Mouse (Mus musculus): ENCODE measurements at regions not wholly inside any gene's neighbourhood (a gene's known extent, or its start where the extent isn't known, plus 50 kb on each side); places are given as distances from the start of the nearest gene placed in this dataset.

DNA sequence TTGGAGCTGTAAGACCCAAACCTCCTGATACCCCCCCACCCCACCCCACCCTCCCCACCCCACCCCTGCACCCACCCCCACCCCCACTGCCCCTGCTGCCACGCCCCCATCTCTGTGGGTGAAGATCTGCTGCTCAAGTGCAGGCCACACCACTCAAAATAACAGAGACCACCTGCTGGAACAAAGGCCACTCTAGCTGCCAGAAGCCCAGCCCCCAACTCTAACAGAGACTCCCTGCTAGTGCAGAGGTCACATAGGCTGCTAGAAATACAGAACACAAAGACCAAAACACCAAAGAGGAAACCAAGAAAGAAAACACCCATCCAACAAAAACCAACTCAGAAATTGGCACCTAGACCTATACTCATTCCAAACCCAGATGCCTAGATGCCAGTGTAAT is 58.9 kb downstream of the Olfr267 start:
- Histone ChIP-seq H3K4me3 (ENCODE audit: insufficient read depth, low read depth, low read length) (no peak overlapping the region), H3K4me1 (ENCODE audit: control insufficient read depth, insufficient read depth, insufficient read length, low read length) (no peaks in the 10 kb centered on the region)

DNA sequence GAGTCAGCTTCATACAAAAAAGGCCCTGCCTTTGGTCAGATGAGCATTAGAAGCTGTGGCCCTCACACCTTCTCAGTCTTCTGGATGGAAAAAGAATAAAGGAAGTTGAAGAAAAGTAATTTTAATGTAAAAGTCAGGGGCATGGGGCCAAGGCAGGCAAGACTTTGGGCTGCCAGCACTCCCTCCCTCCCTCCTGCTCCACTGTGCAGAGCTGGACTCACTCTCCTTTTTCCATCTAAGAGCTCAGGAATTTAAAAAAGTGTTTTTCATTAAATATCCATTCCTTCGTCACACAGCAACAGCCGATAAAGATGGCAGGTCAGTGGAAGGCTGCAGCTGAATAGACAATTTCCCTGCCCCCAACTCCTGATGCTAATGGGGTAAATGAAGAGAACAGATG is 61.1 kb downstream of the Olfr267 start:
- no peaks in the 10 kb centered on the region for H3K4me1 ChIP-seq (ENCODE audit: control insufficient read depth, insufficient read depth, insufficient read length, low read length)
- no peak overlapping the region for H3K27ac ChIP-seq (replicated peaks; ENCODE audit: low read depth, low read length)
- no peak overlapping the region for H3K4me3 ChIP-seq (ENCODE audit: insufficient read depth, low read depth, low read length)

More for the DNA sequence above, 58.9 kb downstream of the Olfr267 start:
- no peak overlapping the region for H3K27ac ChIP-seq (replicated peaks; ENCODE audit: low read depth, low read length)

DNA sequence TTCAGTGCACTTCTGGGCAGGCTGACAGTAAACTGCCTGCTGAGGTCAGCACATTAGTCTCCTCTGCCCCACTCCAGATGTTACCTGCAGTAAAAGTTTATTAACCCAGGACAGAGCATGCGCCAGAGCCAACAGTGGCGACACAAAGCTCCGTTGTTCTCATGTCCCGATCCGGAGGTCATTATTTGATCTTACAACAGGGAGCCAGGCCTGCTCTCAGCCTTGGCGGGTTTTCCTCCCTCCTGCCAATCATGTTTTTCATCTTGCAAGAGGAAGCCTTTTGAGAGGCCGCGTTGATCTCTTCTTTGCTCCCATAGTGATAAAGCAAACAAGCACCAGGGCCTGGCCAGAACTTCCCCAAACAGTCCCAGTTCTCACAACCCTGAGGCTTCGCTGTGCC is 64.7 kb downstream of the Olfr267 start:
- Histone ChIP-seq H3K27ac (replicated peaks; ENCODE audit: low read depth, low read length) (no peak overlapping the region), H3K4me3 (ENCODE audit: insufficient read depth, low read depth, low read length) (no peak overlapping the region), H3K4me1 (ENCODE audit: control insufficient read depth, insufficient read depth, insufficient read length, low read length) (no peaks in the 10 kb centered on the region)

DNA sequence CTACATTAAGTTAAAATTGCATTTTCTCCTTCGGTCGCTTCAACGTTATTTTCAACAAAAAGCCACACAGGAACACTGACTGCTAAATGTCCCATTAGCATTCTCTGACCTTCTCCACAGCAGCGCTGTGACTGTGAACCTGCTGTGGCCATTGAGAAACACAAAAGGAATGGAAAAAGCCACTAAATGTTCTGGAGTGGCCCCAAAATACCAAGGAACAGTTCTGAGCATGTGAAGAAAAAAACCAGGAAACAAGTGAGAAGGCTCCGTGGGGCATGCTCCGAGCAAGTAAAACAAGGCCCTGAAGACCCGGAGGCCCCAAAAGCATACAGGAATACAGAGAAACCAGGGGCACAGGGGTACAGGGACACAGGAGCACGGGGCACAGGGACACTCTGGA is 66.8 kb downstream of the Olfr267 start:
- Histone ChIP-seq H3K4me1 (ENCODE audit: control insufficient read depth, insufficient read depth, insufficient read length, low read length) (no peaks in the 10 kb centered on the region), H3K4me3 (ENCODE audit: insufficient read depth, low read depth, low read length) (no peak overlapping the region), H3K27ac (replicated peaks; ENCODE audit: low read depth, low read length) (no peak overlapping the region)

DNA sequence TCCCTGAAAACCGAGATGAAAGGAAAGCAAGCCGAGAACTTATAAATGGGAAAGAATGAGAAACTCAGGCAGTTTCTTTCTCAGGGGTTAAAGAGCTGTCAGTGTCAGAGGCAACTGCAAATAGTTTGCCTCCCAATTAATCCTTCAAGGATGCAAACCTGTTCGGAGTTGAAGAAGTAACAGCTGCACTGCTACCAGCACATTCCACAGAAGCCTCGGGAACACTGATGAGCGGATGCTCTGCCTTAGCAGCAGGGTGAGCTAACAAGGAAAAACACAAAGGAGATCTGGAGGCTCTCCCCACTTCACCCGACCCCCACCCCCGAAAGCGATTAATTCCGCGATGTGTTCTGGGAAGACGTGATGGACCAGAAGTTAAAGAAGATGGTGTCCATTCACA is 71.1 kb downstream of the Olfr267 start:
- no peak overlapping the region for H3K4me3 ChIP-seq (ENCODE audit: insufficient read depth, low read depth, low read length)
- H3K4me1 ChIP-seq (ENCODE audit: control insufficient read depth, insufficient read depth, insufficient read length, low read length): no peaks in the 10 kb centered on the region
- H3K27ac ChIP-seq (replicated peaks; ENCODE audit: low read depth, low read length): no peak overlapping the region

DNA sequence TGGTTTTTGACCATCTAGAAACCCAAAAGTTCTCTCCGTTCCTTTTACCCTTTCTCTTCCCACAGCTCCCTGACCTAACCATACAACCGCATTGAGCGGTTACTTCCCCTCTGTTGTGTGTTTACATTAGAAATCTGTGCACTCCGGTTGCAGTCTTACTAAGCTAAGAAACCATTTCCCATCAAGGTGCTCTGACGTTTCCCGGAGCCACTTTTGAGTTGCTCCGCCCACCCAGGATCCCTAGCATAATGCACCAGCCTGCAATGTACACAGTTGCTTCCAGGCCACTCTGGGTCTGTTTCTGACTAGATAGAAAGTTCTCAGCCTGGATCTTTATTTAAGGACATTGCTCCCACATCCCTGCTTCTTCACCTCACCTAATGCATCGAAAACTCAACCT is 71.7 kb downstream of the Olfr267 start:
- H3K4me3 ChIP-seq (ENCODE audit: insufficient read depth, low read depth, low read length): no peak overlapping the region
- H3K4me1 ChIP-seq (ENCODE audit: control insufficient read depth, insufficient read depth, insufficient read length, low read length): no peaks in the 10 kb centered on the region
- H3K27ac ChIP-seq (replicated peaks; ENCODE audit: low read depth, low read length): no peak overlapping the region

DNA sequence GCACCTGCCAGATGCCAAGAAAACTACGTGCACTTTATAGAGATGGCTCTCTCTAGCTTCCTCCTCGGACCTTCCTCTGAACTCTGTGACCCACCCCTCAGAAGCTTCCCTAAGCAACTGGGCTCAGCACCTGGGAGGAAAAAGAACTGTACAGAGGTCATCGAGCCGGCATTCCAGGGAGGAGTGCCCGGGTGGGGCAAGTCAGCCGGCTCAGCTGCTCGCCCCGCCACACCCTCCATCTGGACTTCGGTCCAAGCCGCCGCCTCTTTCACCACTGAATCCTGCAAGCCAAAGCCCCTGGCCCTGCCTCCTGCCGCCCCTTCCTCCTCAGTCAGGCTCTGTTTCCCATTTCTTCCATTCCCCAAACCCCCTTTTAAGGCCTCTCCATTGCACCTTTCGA is 73.3 kb downstream of the Olfr267 start:
- Histone ChIP-seq H3K4me1 (ENCODE audit: control insufficient read depth, insufficient read depth, insufficient read length, low read length) (no peaks in the 10 kb centered on the region), H3K4me3 (ENCODE audit: insufficient read depth, low read depth, low read length) (no peak overlapping the region), H3K27ac (replicated peaks; ENCODE audit: low read depth, low read length) (no peak overlapping the region)

DNA sequence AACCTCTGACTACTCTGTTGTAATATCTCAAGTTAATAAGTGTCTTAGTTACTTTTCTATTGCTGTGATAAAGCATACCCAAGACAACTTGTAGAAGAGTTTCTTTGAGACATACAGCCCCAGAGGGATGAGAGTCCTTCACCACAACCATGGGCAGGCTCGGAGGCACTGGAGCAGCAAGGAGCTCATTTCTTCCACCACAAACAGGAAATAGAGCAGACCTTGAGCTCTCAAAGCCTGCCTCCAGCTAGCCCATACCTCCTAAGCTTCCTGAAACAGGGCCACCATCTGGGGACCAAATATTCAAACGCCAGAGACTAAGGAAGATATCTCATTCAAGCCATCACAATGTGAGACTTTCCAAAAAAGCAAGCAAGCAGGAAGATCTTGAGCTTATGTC is 74.6 kb downstream of the Olfr267 start:
- Histone ChIP-seq H3K27ac (replicated peaks; ENCODE audit: low read depth, low read length) (no peak overlapping the region), H3K4me1 (ENCODE audit: control insufficient read depth, insufficient read depth, insufficient read length, low read length) (no peaks in the 10 kb centered on the region), H3K4me3 (ENCODE audit: insufficient read depth, low read depth, low read length) (no peak overlapping the region)

DNA sequence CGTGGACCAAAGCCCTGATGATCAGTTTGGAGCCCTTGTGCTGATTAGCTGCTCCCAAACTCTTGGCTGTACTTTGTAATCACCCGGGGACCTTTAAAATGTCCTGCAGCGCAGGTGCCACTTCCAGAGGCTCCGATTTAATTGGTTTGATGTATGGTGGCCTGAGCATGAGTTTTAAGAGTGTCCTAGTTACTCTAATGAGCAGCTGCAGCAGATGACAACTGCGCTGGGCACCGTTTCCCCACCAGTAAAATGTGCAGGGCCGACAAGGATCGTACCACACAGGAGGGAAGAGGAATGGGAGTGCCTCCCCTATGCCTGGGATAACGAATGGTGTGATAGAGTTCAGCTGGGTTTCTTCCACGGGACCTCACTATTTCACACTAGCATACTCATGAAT is 75.3 kb downstream of the Olfr267 start:
- H3K27ac ChIP-seq (replicated peaks; ENCODE audit: low read depth, low read length): no peak overlapping the region

DNA sequence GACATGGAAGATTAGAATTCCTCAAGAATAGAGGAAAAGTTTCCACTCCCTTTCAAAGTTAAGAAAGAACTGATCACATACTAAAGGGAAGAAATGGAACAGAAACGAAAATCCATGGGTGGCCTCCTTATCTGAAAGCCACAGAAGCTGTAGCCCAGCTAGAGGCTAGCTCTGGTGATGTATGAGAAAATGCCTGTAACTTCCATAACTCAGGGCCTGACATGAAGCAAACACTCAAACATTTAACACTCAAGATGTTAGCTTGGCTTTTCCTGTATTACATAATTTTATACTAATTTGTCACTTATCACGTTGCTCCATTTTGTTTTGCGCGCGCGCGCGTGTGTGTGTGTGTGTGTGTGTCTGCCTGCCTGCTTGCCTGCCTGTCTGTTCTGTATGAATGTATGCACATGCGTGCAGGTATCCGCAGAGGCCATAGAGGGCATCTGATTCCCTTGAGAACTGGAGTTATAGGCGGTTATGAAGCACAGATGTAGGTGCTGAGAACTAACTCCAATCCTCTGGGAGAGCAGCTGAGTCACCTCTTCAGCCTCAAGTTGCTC is 88.2 kb downstream of the Olfr267 start:
- H3K4me1 ChIP-seq (ENCODE audit: control insufficient read depth, insufficient read depth, insufficient read length, low read length): no peaks in the 10 kb centered on the region
- H3K27ac ChIP-seq (replicated peaks; ENCODE audit: low read depth, low read length): no peak overlapping the region
- no peak overlapping the region for H3K4me3 ChIP-seq (ENCODE audit: insufficient read depth, low read depth, low read length)

More for the DNA sequence above, 75.3 kb downstream of the Olfr267 start:
- Histone ChIP-seq H3K4me1 (ENCODE audit: control insufficient read depth, insufficient read depth, insufficient read length, low read length) (no peaks in the 10 kb centered on the region), H3K4me3 (ENCODE audit: insufficient read depth, low read depth, low read length) (no peak overlapping the region)

DNA sequence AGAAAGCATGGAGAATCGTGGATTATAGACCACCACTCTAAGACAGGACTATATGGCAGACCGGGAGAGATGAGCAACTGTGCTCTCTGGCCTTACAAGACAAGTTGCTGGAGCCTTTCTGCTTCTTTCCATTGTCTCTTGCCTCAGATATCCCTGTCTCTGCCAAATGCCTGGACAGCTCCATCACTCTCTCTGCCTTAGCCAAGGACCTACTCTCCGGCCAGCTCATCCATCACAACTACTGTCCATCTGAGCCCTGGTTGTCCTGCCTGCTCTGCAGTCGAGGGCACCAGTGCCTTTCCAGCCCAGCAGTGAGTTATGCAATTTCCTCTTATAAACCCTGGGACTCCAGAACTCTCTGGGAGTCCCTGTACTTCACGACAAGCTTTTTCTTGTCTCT is 88.7 kb downstream of the Olfr267 start:
- no peak overlapping the region for H3K27ac ChIP-seq (replicated peaks; ENCODE audit: low read depth, low read length)
- H3K4me3 ChIP-seq (ENCODE audit: insufficient read depth, low read depth, low read length): no peak overlapping the region
- H3K4me1 ChIP-seq (ENCODE audit: control insufficient read depth, insufficient read depth, insufficient read length, low read length): no peaks in the 10 kb centered on the region

DNA sequence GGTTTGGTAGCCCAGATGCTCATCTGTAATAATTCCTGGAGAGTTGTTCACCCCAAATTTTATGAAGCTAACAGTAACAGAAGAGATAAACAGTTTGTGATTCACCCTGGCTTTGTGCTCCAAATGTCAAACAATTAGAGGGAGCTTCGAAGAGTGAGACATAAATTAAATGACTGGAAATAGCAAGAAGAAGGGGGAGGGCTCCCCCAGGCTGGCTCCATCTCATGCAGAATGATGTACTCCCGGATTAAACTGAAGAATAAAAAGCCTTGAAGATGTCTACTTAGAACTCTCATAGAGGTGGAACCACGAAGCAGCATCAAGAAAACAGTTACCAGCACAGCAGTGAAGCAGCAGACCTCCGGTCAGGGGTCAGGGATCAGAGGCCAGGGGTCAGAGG is 90.8 kb downstream of the Olfr267 start:
- Histone ChIP-seq H3K4me3 (ENCODE audit: insufficient read depth, low read depth, low read length) (no peak overlapping the region), H3K27ac (replicated peaks; ENCODE audit: low read depth, low read length) (no peak overlapping the region), H3K4me1 (ENCODE audit: control insufficient read depth, insufficient read depth, insufficient read length, low read length) (no peaks in the 10 kb centered on the region)

DNA sequence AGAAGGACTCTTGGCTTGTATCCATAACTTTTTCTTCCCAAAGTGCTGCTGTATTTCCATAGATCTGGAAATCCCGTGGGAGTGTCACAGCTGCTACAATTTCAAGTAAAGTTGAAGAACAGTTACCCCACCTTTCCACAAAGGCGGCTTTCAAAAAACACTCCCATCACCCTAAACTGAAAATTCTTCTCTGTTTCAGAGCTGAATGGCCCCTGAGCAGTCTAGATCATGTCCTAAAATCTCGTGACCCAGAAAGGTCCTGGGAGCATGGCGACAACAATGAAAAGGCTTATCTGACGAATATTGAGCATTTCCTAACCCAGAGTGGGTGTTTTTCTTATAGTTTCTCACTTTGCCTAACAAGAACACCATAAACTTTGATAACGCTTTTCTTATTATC is 92.2 kb downstream of the Olfr267 start:
- Histone ChIP-seq H3K27ac (replicated peaks; ENCODE audit: low read depth, low read length) (no peak overlapping the region), H3K4me1 (ENCODE audit: control insufficient read depth, insufficient read depth, insufficient read length, low read length) (no peaks in the 10 kb centered on the region), H3K4me3 (ENCODE audit: insufficient read depth, low read depth, low read length) (no peak overlapping the region)

DNA sequence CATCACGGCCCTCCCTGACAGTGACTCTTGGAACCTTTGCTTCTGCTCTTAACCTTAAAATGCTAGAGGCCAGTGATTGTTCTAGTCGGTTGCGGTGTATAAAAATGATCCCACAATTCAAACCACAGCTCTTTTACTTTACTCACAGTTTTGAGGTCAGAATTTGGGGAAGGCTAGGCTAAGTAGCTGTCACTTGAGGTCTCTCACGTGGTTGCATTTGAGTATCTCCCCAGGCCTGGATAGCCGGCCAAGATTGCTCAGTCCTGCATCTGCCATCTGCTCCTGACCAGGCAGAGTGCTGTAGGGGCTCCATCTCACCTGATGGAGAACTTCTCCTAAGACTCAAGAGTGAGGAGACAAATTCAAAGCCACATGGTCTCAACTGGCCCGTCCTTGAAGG is 94.5 kb downstream of the Olfr267 start:
- H3K4me3 ChIP-seq (ENCODE audit: insufficient read depth, low read depth, low read length): no peak overlapping the region
- no peaks in the 10 kb centered on the region for H3K4me1 ChIP-seq (ENCODE audit: control insufficient read depth, insufficient read depth, insufficient read length, low read length)
- H3K27ac ChIP-seq (replicated peaks; ENCODE audit: low read depth, low read length): no peak overlapping the region

DNA sequence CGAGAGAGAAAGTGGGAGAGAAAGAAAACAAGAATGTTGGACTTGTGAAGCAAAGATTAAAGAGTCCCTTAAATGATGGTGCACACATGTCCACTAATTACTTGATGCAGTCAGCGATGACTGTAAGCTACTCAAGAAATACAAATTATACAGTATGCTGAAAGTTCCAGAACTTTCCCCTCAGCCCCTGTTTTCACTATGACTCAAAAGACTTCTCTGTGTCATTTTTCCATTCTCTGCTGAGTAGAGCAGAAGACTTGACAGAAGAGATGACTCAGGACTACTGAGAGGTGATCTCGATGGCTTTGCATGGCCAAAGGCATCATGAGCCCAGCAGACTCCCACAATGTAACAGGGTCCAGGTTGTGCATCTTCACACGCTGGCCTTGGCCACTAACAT is 105.6 kb downstream of the Olfr267 start:
- Histone ChIP-seq H3K4me1 (ENCODE audit: control insufficient read depth, insufficient read depth, insufficient read length, low read length) (no peaks in the 10 kb centered on the region), H3K27ac (replicated peaks; ENCODE audit: low read depth, low read length) (no peak overlapping the region), H3K4me3 (ENCODE audit: insufficient read depth, low read depth, low read length) (no peak overlapping the region)

DNA sequence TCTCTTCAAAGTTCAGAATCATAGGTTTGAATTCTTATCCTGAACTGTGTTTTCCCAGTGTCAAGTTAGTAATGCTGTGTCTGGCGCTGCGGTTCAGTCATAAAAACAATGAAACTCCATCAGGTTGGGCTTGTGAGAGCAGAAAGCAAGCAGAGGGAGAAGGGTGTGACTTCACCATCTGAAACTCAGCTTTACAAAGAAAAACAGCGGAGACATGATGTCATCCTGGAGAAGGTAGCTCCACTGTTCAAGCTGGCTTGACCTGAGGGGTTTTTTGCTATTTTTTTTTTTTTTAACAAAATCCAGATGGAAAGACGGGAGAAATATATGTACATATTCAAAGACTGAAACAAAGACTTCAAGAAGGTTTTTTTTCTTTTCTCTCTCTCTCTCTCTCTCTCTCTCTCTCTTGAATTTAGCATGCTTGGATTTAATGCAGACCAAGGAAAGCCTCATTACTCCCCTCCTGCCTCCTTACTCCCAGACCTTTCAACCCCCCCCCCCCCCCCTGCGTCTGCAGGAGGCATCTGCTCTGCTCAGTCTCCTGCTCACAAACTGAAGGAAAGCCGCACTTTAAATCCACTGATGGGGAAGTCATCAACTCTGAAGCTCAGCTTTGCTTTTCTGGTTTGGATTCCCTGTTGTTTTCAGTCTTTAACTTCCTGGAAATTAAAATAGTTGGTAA is 109.7 kb downstream of the Olfr267 start:
- Histone ChIP-seq H3K4me1 (ENCODE audit: control insufficient read depth, insufficient read depth, insufficient read length, low read length) (no peaks in the 10 kb centered on the region), H3K4me3 (ENCODE audit: insufficient read depth, low read depth, low read length) (no peak overlapping the region), H3K27ac (replicated peaks; ENCODE audit: low read depth, low read length) (no peak overlapping the region)
